In the genomic region with DNA sequence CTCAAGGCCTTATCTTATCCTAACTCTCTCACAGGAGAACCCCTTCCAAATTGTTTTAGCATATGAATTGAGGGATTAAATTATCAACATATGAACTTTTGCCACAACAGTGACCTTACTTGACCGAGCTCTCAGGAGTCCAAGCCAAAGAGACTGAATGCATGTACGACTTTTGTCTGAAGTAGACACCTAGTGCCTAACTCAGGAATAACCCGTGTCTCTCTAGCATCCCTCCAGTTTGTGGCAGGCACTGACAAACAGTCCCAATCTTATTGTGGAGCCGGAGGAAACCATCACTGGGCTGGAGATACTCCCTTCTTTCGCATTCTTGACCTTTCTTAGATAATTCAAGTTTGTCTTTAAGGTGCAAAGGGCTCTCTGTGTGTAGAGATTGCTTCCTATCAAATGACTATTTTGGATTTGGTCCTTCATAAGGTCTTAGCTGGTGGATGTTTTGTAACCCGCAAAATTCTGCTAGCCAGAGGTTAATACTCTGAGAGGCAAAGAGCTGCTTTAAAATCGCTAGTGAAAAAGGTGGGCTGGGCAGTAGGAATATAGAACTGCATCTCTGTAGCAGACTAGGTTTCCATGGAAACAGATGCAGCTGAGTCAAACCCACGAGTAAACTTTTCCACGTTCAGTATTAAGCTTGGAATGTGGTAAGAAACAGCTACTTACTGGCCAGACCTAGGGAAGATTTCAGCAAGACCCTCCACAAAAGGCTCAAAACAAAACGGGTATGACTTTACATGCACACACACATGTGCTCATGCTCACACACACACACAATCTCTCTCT, we compare ENCODE assay signal across 19 mouse cellular contexts. TPM values are rescaled to one million over a fixed set of nuclear protein-coding genes. Genes with fewer than 3 reads are reported as not detected.
DNase-seq lines count a peak whose midpoint lies in the region; ATAC-seq and TF ChIP-seq lines count a peak whose summit lies in the region.
"Had no signal": no experiment of that assay in that cellular context is flagged by ENCODE, and none has a peak within 500 bp of the region (broad histone marks: within the 10 kb centered on the region; RNA-seq: fewer than 3 reads in every experiment).

No protein-coding gene starts in this region.

- H3K4me2 ChIP-seq in forebrain, embryonic 14.5 days (ENCODE audit: low read length): no peak overlapping the region
- H3K4me2 ChIP-seq in forebrain, embryonic 13.5 days: no peak overlapping the region
- H3K4me2 ChIP-seq: intestine, embryonic 15.5 days; liver, embryonic 12.5 days; midbrain, embryonic 12.5 days had no signal

- DNase-seq in forebrain, embryonic 14.5 days (ENCODE audit: low spot score): peak; percentile 36
- peak in 1 of 2 experiments; percentile 14 for DNase-seq in layer of hippocampus, adult 2 months (ENCODE audit: low spot score in 2 of 2)
- DNase-seq in layer of hippocampus, postnatal 14 days (ENCODE audit: low spot score in 2 of 2): no peak
- DNase-seq in right cerebral cortex, adult 18-20 months: peak; percentile 21
- DNase-seq in right cerebral cortex, postnatal 14 days: no peak
- DNase-seq in telencephalon, adult 2 months (ENCODE audit: low read depth, low spot score): peak; percentile 43
- DNase-seq in adrenal gland, postnatal 4 days (ENCODE audit: low spot score in 2 of 2): no peak
- DNase-seq: cerebellum, adult 8-10 months; gastrocnemius, adult 2 months; heart, adult 2 months; heart, postnatal 14 days; kidney, postnatal 14 days; layer of hippocampus, postnatal 36 days; lung, postnatal 10 days had no signal

- WGBS in forebrain, embryonic 14.5 days: 47% methylated on average over 10 of the region's 10 CpGs
- WGBS in forebrain, embryonic 13.5 days: 40% methylated on average over 10 of the region's 10 CpGs

- H3K9me3 ChIP-seq in forebrain, embryonic 14.5 days (replicated peaks; ENCODE audit: control insufficient read depth, low read length): no peaks in the 10 kb centered on the region
- H3K9me3 ChIP-seq in forebrain, embryonic 13.5 days (replicated peaks): no peaks in the 10 kb centered on the region
- H3K9me3 ChIP-seq: intestine, embryonic 15.5 days; liver, embryonic 12.5 days; midbrain, embryonic 12.5 days had no signal

- no peaks in the 10 kb centered on the region for H3K27me3 ChIP-seq in forebrain, embryonic 14.5 days (replicated peaks; ENCODE audit: control insufficient read depth, insufficient read depth, low read length)
- H3K27me3 ChIP-seq in forebrain, embryonic 13.5 days: no peaks in the 10 kb centered on the region
- H3K27me3 ChIP-seq: intestine, embryonic 15.5 days; liver, embryonic 12.5 days had no signal

- H3K9ac ChIP-seq in forebrain, embryonic 14.5 days (ENCODE audit: low read length): no peak overlapping the region
- no peak overlapping the region for H3K9ac ChIP-seq in forebrain, embryonic 13.5 days
- H3K9ac ChIP-seq: intestine, embryonic 15.5 days; liver, embryonic 12.5 days; midbrain, embryonic 12.5 days had no signal

- H3K4me1 ChIP-seq in forebrain, embryonic 14.5 days (ENCODE audit: control insufficient read depth, insufficient read depth, low read length): peaks cover 6% of the 10 kb centered on the region; the same call in 1 of the 2 replicates
- H3K4me1 ChIP-seq in forebrain, embryonic 13.5 days: peaks cover 12% of the 10 kb centered on the region
- H3K4me1 ChIP-seq: intestine, embryonic 15.5 days; liver, embryonic 12.5 days had no signal

- peak; percentile 53 for TF ChIP-seq CTCF in layer of hippocampus, adult 2 months (conservative IDR thresholded peaks at IDR 0.05)

- no peak for ATAC-seq in forebrain, embryonic 14.5 days
- no peak for ATAC-seq in forebrain, embryonic 13.5 days
- ATAC-seq: intestine, embryonic 15.5 days; liver, embryonic 12.5 days had no signal

- no peaks in the 10 kb centered on the region for H3K36me3 ChIP-seq in forebrain, embryonic 14.5 days (ENCODE audit: control insufficient read depth, insufficient read depth, low read length)
- no peaks in the 10 kb centered on the region for H3K36me3 ChIP-seq in forebrain, embryonic 13.5 days (ENCODE audit: poor library complexity, severe bottlenecking)
- H3K36me3 ChIP-seq: intestine, embryonic 15.5 days; liver, embryonic 12.5 days; midbrain, embryonic 12.5 days had no signal

- no peak overlapping the region for H3K4me3 ChIP-seq in forebrain, embryonic 14.5 days (ENCODE audit: low read depth, low read length)
- H3K4me3 ChIP-seq in forebrain, embryonic 13.5 days: no peak overlapping the region
- no peak overlapping the region for H3K4me3 ChIP-seq in layer of hippocampus, adult 2 months
- H3K4me3 ChIP-seq: gastrocnemius, adult 2 months; heart, adult 2 months; intestine, embryonic 15.5 days; liver, embryonic 12.5 days; midbrain, embryonic 12.5 days had no signal

- H3K27ac ChIP-seq in forebrain, embryonic 14.5 days (ENCODE audit: low read depth, low read length): no peak overlapping the region
- no peak overlapping the region for H3K27ac ChIP-seq in forebrain, embryonic 13.5 days
- H3K27ac ChIP-seq in layer of hippocampus, adult 2 months: no peak overlapping the region
- H3K27ac ChIP-seq: gastrocnemius, adult 2 months; heart, adult 2 months; intestine, embryonic 15.5 days; liver, embryonic 12.5 days; midbrain, embryonic 12.5 days had no signal

RNA-seq across cellular contexts. Expression of a gene that starts 23.9 kb away (rescaled TPM):
- polyA plus RNA-seq in forebrain, embryonic 14.5 days (2014; fragmentation: Nextera tagmentation; extraction: Ambion mirVana): 0.14 TPM in 1 of 2 replicates, not detected in the other
- 0.13 and 0.31 TPM in 2 replicates for polyA plus RNA-seq in forebrain, embryonic 13.5 days (2015; fragmentation: Nextera tagmentation; extraction: Ambion mirVana)
- 1 to 10 TPM; 4.7 to 7.2 TPM for total RNA-seq in layer of hippocampus, adult 2 months (2021)
- 10 to 100 TPM; 28.9 to 29.2 TPM for total RNA-seq in layer of hippocampus, postnatal 14 days (2021)
- total RNA-seq in adrenal gland, postnatal 4 days (2021): 1 to 10 TPM; 2.5 to 2.6 TPM
- total RNA-seq: MEL had no signal

Comparison
In these comparisons a context has a peak if more than half of its experiments do, and no peak if none do; other contexts are left out.
1. DNase-seq: peak in forebrain, embryonic 14.5 days (single experiment), right cerebral cortex, adult 18-20 months (single experiment) and telencephalon, adult 2 months (single experiment); none in layer of hippocampus, postnatal 14 days (0 of 2), right cerebral cortex, postnatal 14 days (single experiment) and adrenal gland, postnatal 4 days (0 of 2).